Mouse (Mus musculus): ENCODE results near the gene Mgll.

Mgll gene

DNA sequence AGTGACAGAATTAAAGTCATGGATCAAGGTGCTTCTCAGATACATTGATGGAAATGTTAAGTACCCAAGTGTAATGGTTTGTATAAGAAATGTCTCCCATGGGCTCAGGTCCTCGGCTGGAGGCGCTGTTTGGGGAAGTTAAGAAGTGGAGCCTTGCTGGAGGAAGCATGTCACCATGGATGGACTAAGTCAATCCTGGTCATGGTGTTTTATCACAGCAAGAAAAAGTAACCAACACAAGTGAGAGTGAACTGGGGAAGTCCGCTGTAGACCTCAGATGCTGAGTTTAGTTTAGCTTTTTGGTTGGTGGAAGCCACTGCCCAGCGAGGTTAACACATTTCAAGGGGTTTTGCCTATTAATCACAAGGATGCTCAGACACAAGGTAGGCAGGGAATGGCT, 105.4 kb downstream of the Mgll start:
- DNase-seq (ENCODE audit: low spot score) = no peak

DNA sequence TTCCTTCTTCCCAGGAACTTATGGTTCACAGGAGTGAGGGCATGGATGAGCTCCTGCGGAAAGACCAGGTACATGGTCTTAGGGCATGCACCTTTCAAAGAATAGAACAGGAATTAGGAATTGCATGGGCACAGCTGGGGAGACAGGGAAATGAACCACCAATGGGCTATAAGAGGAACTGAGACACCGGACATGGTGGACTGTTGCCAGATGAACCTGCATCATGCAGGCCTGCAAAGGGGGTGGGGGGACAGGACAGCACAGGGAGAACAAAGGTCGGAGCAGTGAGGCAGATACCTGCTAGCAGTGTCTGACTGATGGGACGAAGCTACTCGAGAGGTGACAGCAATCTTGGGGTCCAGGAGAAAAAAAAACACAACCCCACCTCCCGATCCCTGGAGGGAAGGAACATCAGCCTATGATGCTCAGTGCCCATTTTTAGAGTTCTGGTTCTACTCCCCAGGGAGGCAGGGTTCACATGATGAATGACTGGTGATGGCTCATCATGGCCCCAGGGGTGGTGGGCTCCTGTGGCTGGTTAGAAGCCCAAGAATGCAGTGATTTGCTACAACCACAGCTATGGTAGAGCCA, 106.0 kb downstream of the Mgll start:
- DNase-seq (ENCODE audit: low spot score) = no peak

DNA sequence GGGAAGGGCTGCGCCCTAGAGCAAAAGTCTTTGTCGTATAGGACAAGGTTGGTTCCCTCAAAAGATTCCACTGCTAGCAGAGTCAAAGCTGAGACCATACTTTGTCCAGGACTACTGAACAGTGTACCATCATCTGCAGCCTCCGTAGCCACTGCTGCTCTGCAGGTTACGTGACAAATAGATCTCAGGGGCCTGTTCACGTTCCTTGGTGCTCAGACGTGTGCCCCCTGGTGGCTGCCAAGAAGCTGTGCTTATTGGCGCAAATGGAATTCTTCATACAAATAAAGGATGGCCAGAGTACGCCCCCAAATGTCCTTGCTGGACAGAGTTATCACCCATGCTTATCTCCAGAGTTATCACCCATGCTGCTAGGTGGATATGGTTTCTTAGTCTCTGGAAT, 107.2 kb downstream of the Mgll start:
- peak; percentile 84 for DNase-seq (ENCODE audit: low spot score)

DNA sequence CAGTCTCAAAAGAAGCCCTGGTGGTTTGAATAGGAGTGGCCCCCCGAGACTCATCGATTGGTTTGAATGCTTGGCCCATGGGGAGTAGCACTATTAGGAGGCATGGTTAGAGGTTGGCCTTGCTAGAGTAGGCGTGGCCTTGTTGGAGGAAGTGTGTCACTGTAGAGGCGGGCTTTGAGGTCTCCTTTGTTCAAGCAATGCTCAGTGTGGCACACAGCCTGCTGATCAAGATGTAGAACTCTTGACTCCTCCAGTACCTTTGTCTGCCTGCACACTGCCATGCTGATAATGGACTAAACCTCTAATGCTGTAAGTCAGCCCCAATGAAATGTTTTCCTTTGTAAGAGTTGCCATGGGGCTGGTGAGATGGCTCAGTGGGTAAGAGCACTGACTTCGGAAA, 108.5 kb downstream of the Mgll start:
- DNase-seq (ENCODE audit: low spot score) = no peak

DNA sequence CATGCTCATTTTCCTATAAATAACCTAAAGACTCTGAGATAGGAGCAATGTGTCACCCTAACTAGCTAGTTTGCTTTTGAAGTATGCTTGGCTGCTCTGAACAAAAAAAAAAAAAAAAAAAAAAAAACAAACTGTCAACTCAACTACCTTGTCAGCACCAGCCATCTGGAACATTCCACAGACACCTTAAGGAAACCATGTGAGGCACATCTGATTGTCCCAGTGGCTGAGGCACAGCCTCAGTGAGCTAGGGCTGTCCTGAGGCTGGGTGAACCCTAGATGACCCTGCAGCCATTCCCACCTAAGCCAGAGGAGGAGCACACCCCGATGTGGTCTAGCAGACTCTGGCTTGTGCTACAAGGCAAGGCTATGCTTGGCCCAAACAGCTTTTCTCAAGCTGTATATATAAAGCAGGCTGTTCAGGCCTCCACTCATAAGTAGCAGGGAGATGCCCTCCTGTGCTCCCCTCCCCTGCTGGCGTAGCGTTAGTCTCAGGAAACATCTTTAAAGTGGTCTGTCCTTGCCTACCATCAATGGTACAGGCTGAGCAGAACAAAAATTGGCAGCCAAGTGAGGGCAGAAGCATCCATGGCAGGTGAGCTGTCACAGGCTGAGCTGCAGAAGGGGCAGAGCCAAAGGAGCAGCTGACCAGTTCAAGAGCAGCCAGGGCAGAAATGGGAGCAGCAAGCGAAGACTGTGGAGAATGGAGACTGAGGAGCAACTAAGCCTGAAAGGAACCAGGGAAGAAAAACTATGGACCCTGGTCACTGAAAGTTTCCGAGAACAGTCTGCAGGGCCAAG, 109.3 kb downstream of the Mgll start:
- no peak for DNase-seq (ENCODE audit: low spot score)

DNA sequence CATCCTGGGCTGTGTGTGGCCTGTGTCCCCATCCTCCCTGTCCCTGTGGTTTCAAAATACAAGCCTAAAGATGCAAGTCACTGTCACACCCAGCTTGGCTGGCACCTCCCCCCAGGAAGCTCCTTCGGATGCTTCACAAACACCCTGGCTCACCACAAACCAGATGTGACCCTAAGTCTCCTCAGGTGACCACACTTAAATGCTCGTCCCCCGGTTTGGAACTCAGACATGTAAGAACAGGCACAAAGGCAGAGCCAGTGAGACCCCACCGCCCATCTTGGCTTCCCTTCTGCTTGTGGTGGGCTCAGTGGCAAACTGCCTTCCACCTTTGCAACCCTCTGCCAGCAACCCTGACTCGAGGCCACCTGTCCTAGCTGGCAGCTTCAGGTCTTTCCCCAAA, 110.8 kb downstream of the Mgll start:
- DNase-seq (ENCODE audit: low spot score) = no peak

DNA sequence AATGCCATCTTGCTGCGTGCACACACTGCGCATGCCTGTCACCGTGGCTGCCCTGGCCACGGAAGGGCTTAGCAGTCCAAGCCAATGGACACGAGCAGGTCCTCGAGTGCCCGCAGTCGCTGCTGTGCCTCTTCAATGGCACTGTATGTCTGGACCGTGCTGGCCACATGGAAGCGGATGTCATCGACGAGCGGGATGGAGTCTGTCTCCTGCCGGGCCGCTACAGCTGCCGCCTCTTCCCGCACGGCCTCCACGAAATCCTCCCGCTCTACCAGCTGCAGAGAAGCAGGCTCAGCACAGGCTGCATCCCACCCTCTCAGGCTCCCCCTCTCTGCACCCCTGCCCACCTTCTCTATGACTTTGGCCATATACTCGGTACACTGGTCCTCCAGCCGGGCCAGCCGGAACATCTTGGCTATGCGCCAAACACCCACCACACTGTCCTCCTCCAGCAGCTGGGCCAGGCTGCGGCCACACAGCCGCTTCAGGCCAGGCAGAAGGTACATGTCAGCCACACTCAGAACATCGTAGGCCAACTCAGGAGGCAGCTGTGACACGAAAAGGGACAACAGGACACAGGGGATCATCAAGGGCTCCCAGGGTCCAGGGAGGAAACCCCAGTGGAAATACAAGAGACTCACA, 112.1 kb downstream of the Mgll start:
- no peak for DNase-seq (ENCODE audit: low spot score)

DNA sequence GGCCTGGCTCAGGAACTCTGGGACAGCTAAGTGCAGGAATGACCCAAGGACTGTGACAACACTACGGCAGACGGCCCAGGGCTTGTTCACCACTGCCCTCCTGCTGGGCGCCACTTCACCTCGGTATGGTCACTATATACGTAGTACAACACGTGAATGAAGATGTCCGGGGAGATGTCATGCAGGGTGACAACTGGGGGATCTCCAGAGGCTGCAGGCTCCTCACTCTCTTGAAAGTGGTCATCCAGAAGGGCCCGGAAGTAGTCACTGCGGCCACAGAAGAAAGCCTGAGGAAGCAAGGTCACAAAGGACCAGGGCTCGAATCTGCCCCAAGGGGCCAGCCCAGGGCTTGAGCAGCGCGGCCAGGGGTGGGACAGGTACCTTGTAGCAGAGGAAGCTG, 113.8 kb downstream of the Mgll start:
- DNase-seq (ENCODE audit: low spot score) = no peak

DNA sequence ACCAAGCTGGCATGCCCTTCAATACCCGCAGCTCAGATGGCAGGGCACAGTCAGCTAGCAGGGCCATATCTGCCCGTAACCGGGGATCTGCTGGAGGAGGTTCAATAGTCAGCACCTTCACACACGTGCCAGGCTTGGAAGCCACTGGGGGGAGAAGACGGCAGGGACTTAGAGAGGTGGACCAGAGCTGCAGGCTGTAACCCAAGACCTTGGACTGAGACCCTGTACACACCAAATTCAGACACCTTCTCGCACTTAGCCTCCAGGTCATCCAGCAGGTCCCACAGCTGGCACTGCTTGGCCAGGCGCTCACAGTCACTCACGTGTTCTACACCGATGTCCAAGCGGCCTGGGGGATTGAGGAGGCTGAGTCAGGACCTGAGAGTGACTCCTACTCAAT, 114.4 kb downstream of the Mgll start:
- no peak for DNase-seq (ENCODE audit: low spot score)

DNA sequence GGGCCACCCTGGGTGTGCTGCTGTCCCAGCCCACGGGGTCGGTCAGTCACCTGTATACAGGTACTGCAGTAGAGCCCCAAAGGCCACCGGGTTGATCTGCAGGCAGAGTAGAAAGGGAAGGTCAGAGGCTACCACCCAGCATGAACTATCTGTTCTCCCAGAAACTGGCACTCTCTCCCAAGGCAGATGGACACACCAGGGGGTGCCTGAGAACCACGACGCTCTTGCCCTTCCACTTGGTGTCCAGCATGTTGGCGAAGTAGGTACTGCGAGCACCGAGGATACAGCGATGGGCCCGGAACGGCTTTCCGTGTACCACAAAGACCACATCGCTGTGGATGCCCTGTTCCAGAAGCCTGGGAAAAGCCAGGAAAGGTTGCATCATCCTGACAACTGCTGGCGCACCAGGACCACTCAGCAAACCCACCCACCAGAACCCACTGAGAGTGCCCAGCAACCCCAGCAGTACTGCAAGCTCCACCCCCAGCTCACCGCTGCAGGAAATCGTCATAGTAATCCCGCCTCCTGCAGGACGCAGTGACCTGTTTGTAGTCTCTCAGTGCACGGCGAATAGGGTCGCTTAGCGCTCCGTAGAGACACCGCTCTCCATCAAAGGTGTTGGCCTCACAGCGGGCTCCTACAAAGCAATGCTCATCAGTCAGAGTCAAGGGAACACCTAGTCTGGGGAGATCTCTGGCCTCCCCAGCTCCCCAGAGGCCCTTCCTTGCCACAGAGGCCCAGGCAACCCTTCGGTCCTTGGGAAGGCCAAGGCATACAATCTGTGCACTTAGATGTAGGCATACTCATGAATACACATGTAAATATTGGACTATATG, 115.1 kb downstream of the Mgll start:
- no peak for DNase-seq (ENCODE audit: low spot score)

DNA sequence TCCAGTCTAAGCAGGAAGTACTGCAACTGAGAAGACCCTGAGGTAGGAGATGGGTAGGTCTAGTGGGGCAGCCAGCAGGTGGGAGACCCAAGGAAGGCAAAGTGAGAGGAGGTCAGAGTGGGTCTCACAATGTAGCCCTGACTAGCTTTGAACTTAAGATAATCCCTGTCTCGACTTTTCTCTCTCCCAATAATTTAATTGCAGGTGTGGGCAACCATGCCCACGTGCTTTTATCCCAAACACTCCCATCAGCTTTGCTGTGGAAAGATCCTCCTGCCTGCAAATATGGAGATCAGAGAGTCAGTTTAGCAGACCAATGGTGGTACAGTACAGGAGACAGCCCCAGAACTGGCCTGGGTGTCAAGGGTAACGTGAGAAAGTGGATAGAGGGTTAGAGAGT, 116.0 kb downstream of the Mgll start:
- DNase-seq (ENCODE audit: low spot score) = no peak

DNA sequence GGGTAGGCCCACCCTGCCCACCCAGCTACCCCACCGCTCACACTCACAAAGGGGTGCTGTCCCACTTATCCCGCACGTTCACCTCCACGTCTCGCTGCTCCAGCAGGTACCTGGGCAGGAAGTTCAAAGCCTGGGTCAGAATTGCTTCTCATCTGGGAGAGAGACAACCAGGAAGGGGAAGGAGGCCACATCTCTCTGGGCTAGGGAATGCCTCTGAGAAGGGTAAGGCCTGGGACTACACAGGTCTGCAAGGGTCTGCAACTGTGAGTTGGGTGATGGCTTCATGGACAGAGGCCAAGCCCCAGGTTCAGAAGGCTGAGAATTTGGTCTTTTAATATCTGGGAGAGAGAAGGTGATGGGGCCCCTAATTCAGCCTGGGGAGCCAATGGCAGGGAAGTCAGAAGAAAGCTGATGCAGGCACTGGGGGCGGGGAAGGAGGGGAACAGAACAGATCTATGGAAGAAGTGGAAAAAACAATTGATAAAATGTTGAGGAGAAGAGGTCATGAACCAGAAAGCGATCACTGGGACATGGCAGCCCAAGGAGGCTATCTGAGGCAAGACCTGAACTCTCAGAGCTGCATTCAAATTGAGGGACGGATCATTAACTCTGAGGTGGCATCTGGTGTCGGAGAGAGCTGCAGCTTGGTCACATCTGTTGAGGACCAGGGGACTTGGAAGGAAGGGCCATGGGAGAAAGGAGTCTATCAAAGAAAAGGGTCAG, 116.7 kb downstream of the Mgll start:
- DNase-seq (ENCODE audit: low spot score) = no peak

DNA sequence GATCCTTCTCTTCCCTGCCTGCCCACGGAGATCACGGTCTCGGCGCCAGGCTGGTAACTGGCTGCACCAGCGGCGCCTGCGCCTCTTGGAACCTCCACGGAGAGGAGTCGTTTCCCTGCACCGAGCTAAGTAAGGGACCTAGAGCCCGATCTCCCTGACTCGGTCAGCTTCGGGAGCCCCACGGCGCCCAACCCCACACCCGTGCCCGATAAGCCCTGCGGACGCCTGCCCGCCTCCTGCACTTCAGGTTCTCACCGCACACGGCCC, 117.2 kb downstream of the Mgll start:
- no peak for DNase-seq (ENCODE audit: low spot score)

DNA sequence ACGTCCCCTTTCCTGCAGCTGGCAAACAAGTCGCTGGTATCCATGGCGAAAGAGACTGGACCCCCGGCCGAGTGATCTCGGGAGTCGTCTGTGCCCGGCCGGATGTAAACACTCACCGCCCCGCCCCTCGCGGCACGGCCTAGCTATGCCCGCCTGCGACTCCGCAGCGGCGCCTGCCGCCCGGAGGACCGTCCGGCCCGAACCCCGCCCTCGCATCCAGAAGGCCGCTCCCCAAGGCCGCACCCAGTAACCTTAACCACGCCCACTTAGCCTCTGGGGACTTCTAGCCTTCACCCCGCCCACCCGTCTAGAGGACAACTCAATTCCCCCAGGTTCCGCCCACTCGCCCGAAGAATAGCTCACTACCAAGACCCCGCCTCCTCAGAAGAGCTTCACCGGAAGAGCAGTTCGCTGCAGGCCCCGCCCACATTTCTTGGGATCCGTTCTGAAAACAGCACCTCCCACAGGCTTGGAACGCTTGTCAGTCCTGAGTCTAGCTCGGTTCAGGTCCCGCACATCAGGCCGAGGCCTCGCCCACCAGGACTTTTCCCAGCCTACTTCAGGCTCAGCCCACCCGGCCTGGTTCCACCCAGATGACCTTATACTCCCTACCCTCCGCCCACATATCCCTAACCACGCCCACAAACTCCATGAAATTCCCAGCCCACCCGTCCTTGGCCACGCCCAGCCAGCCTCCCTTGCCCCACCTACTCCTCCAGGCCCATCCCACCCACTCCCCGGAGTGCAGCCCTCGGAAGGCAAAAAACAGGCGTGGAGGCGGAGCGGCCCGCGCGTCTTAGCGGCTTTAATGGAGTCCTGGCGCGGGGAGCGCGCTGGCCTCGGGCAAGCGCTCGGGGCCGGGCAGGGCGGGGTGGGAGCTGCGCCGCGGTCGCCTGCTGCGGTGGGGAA, 117.8 kb downstream of the Mgll start, which contains the start of gene Abtb1:
Gene Abtb1, minus strand, starts transcription at position 204 of the 909 bp plus-strand sequence.
- DNase-seq (ENCODE audit: low spot score) = peak; percentile 100

DNA sequence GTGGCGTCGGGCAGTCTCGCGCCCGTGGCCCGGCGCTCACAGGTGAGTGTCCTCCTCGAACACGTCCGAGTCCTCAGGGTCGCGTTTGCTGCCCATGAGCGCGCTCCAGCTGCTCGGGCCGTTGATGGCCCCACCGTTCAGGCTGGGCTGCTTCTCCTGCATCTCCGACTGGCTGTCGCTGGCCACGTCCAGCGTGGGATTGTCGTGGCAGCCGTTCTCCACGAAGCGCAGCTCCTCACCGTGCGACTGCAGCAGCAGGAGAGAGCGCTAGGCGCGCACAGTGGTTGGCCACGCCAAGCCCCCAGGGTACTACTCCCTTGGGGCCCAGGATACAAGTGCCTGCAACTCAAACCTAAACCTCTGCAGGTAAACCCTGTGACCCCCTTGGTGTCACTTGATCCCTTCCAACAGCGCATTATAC, 118.5 kb downstream of the Mgll start:
- no peak for DNase-seq (ENCODE audit: low spot score)

DNA sequence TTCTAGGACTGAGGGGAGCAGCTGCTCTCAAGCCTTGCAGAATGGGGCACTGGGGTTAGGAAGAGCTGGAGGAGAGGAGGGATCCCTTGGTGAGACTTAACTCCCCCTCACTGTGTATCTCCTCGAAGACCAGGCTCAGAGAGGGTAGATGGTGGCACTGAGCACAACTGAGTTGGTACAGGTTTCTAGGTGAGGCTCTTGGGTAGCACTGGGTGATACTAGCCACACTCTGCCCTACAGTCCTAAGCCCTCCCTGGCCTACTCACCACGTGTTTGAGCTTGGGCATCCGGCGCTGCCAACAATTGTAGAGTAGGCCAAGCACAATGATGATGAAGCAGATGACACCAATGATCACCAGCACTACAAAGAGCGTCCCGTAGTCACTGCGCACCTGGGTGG, 119.0 kb downstream of the Mgll start:
- DNase-seq (ENCODE audit: low spot score) = no peak

DNA sequence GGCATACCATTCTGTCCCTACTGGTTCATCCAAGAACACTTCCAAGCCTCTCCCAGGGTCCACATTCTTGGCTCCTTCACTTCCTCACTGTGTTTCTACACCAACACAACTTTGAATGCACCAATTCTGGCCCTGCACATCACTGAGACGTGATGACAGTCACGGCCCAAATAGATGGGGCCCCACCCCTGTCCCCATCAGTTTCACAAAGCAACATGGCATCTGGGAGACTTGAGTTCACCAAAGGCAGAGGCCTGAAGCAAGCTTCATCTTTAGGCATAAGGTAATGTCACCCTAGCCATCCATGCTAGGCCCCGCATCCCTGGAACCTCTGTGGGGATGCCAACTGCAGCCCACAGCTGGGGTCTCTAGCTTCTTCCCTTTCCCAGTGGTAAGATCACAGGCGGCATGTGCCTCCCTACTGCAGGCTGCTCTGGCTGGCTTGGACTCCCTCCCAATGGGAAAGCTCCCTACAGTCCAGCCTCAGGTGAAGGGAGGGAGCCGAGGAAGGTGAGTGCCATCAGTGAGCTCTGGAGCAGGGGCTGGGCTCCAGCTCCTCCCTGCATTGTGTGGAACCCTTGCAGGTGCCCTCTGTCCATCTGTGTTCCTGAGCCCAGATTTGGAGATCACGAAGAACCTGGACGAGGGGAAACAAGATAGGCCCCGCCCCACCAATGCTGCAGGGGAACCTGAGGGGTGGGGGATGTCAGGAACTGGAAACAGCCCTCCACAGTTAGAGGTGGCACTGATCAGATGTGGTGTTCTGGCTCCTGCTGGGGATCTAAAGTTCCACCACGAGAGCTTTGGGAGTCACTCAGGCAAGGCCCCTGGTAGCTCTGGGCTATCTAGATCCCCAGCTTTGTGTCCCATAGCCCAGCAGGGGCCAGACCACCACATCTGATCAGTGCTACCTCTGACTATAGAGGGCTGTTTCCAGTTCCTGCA, 119.8 kb downstream of the Mgll start:
- no peak for DNase-seq (ENCODE audit: low spot score)

DNA sequence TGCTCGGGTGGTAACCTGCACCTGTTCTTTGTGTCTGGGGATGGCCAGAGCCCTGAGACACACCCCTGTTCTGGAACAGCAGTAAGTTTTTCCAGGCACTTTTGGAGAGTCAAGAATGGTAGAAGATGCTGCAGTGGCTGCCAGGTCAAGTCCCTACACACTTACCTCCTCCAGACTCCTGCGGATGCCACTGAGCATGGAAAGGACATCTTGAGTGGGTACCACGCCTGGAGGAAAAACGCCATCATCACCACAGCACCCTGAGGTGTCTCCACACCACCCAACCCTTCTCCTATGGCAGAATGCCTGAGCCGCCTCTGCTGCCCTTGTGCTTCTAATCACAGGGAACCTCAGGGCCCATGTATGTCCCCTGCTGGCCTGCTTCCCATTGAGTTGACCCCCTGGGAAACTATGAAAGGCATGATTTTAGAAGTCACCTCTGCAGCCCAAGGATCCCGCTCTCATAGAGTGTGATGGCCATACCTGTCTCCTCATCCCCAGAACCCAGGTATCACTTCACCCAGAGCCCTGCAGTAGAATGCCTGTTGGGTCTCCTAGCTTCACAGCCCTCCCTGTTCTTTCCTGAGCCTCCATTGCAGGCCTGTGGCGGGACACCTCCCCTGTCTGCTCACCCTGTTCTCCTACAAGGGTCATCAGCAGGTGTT, 120.8 kb downstream of the Mgll start:
- DNase-seq (ENCODE audit: low spot score) = no peak

DNA sequence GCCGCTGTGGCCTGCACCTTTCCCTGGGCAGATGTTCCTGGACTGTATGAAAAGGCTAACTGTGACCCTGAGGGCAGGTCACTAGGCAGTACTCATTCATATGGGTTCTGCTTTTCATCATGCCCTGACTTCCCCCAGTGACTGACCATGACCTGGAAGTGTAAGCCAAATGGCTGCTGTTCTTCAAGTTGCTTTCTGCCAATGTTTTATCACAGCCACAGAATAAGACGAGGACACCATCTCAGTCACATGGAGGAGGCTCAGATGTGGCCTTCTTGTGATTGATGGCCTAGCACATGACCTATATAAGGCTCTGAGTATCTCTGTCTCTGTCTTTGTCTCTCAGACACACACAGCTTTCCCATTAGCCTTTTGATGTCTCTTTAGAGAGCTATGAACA, 123.4 kb downstream of the Mgll start:
- DNase-seq (ENCODE audit: low spot score) = no peak

Measured in adipocyte (in vitro differentiated cells).